Mouse (Mus musculus) megakaryocyte-erythroid progenitor cell, adult 5-6 weeks (primary cell): ENCODE data around the gene Oxct2a. TPM values are rescaled to one million over a fixed set of nuclear protein-coding genes. Genes with fewer than 3 reads are reported as not detected.
"Not testable (repeated sequence)": the region's sequence is repeated elsewhere in the genome, so short reads cannot be mapped to it uniquely, and the experiment has no call there.

Source experiments
- ATAC-seq: replicated peaks from 2 replicates; pipeline ENCODE4 v1.8.0; 2016; ENCODE audit warnings: mild to moderate bottlenecking, inconsistent platforms; ENCODE audit not compliant: severe bottlenecking, poor library complexity, low FRiP score, low TSS enrichment
- total RNA-seq, 2 experiments: library from RNA; stranded (forward) in 1 of 2; stranded (reverse) in 1 of 2; fragments of 200-1000, 215-1000 nt in 1 of 2; fragments of >200 nt in 1 of 2; fragmentation: Nextera tagmentation in 1 of 2; gene quantifications; 2 replicates each; pipeline ENCODE4 v1.2.3; 2014 to 2017

Oxct2a gene
- total RNA-seq (2014; fragmentation: Nextera tagmentation), result not detected in 2 replicates
- not detected in 2 replicates for total RNA-seq (2017)

DNA sequence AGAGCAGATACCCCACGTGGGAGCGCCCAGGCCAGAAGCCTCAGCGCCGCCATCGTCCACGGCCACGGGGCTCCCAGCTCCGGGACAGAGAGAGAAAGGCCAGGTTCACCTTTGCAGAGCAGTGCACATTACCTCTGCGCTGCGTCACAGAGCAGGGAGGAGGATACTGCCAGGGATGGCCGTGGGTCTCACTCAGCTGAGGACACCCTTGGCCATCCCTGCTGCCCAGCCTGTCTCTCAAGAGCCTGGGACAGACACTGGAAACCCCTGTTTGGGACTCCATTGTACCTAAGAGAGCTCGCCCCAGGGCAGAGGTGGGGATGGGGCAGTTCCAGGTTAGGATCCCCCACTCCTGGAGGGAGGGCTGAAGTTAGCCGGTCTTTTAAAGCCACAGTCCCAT lies at the start of gene Oxct2a:
TSS of gene Oxct2a (minus strand) at position 101 of the 400 bp plus-strand sequence.
- no peak for ATAC-seq

DNA sequence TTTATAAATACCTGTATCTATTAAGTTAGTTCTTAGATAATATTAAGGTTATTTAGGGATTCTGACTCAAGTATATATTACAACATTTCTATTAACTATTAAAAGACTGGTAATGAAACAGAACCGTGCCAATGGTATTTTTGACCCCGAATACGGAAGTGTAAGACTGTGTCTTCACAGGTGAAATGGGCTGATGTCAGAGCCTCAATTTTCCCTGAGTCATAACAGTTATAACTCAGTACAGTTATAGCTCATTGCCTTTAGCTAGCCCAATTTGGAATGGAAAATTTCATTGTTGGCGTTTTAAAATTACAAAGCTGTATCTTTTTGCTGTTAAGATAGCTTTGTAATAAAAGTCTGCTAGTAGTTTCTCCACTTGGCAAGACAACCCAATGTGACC lies 40.1 kb upstream of the Oxct2a start:
- ATAC-seq, result no peak

DNA sequence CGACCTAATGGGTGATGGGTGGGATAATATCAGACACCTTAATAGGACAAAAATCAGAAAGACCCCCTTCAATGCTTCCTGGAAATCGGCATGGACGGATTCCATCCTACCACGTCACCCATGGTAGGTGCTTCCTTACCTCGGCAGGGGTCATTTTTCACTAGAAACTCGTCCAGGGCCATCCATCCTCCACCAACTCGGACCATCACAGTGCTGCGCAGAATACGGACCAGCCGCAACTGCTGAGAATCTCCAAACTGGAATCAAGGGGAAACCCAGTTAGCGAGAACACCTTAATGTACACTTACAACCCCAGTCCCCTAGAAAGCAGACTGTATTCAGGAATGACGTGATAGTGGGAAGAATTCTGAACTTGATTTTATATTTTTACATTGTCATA lies 37.3 kb upstream of the Oxct2a start:
- ATAC-seq, result no peak

DNA sequence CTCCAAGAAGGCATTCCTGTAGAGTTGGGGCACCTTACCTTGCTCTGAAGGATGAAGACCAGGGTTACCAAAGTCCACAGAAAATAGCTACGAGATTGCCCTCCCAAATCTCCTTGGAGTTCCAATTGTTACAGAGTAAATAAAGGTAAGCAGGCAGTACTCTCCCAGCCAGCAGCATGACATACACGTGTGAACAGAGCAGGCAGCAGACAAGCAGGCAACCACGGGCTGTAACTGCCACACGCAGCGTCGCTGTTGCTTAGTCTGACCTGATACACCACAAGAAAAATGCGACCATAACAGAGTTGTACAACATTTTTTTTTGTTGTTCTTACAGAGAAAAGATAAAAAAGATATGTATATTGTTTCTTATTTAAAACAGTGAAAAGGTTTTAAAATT lies 35.2 kb upstream of the Oxct2a start:
- no peak for ATAC-seq

DNA sequence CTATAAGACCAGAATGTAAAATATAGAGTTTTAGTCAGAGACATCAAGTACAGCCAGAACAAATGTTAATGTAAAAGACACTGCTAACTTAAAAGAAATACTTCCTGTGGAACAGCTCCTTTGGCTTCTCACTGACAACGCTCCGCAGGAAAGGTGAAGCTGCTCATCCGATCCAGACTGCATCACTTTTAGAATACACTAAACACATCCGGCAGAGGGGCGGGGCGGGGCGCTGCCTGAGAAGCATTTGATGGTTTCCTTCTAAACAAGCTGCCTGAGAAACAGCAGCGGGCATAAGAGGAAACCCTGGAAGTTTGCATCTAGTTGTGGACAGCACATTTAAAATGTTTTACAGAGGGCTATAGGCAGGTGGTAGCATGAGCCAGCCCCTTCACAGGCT lies 32.5 kb upstream of the Oxct2a start:
- ATAC-seq, result no peak

DNA sequence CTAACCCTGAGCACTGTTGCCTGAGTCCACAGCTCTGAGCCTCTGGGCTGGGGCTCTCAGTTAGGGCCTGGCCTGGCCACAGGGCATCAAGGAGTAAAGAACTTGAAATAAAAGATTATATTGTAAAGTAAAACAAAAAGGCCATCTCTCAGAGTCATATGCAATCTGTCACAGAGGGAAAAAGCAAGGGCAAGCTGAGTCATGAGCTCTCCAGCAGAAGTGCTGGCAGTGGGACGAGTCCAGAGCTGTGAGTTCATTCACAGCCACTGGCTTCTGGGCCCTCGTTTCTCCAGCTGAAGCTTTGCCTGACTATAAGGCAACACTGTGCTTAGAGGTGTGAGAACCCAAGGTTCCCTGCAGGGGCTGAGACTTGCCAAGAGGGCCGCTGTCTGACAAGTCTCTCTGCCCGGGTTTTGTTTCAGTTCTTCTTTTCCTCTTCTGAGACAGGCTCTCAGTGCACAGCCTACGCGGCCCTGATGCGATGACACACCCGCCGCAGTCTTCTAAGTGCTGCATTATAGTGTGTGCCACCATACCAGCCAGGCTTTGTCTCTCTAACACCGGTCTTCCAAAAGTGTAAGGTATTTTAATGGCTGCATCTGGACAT lies 29.9 kb upstream of the Oxct2a start:
- no peak for ATAC-seq

DNA sequence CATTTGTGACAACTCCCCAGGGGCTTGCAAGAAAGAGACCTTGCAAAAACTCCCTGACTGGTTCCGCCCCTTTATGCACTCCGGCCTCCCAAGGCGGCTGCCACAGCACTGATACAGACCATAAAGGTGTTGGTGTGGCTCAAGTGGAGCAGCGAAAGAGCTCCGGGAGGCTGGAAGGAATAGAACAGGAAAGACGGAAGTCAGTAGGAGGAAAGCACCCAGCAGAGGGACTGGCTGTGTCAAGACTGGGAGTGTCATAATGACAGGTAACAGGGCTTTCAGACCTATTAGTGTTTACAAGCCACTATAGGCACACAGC lies 20.0 kb upstream of the Oxct2a start:
- peak; percentile 30 for ATAC-seq

DNA sequence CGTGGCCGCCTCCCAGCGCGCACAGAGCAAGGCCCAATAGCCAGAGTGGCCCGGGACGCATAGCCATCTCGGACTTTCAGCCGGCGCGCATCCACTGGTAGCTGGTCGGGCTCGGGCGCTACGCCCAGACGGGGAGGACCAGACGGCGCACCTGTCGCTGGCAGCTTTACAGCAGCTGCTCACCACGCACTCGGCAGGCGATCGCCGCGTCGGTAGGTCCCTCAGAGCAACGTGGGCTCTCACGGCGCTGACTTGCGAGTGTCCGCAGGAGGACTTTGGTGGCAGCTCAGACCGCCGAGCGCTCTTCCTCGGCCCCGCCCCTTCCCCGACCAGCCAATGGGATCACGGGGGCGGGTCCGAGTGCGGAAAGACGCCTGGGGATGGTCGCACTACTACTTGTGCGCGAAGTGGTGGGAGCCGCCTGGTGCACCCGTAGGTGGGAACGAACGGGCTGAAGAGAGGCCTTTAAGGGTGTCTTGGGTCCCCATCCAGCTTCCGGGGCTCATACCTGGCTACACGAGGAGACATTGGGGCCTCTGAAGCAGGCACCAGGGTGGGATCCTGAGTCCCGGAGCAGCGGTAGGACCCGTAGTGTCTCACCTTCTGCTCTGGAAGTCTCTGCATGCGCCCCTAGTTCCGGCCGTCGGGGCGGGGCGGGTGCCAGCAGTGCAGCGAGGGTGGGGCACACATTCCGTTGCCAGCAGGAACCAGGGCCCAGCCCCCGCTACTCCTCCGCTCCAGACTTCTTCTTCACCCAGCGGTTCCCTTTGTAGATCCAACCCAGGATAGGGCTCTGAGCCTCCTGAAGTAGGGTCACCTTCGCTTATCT lies 19.4 kb upstream of the Oxct2a start, which contains the start of gene Bmp8a:
TSS of gene Bmp8a (minus strand) at position 611 of the 829 bp plus-strand sequence.
- ATAC-seq, result peak; percentile 77

DNA sequence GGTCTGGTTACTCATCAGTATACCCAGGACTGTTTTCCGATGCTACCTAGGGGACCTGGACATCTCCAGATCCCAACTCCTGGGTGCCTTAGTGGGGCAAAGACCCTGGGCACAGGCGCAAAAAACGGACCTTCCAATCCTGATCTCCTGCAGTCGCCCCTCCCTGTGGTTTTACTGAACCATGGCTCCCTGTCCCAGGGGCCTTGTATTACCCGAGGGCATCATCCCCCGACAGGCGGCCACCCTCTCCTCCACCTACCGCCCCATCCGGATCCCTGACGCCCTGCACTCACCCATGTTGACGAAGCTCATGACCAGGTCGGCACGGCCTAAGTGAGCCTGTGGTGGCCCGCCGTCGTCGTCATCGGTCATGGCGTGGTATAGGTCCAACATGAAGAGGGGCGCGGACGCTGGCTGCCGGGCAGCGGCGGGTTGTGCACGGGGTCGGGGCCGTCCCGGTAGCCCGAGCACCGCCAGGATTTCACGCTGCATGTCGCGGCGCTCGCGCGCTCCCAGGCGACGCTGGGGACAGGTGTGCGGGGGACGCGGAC lies 18.7 kb upstream of the Oxct2a start:
- ATAC-seq, result no peak

DNA sequence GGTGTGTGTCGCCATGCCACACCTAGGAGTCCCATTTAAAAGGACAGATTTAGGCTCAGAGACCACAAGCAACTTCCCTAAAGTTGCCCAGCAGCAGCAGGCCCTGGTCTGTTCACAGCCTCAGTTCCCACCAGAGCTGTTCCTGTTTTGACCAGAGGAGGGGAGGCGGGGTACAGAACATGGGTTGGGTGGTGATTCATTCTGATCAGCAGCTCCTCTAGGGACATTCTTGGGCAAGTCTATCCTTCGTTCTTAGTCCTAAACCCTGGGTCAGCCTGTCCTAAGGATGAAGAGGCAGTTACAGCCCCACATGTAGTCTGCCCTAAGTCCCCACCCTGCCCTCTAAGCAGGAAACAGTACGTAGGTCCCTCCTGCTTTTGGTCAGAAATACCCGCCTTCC lies 16.8 kb upstream of the Oxct2a start:
- ATAC-seq, result no peak

DNA sequence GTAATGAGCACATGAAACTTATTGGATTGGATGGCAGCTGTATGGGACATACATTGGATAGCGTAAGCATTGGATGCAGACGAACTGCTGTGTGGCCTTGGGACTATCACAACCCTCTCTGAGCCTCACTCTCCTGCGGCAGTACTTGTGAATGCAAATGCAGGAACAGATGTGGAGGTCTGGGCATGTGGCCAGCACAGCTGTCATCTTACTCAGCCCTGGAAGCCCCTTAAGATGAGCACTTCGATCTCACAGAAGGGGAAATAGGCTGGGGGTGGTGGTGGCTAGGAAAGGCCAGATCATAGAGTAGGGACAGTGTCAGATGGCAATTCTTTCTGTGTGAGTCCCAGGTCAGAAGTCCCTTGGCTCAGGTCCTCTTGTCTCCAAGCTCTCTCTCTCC lies 14.3 kb upstream of the Oxct2a start:
- no peak for ATAC-seq

DNA sequence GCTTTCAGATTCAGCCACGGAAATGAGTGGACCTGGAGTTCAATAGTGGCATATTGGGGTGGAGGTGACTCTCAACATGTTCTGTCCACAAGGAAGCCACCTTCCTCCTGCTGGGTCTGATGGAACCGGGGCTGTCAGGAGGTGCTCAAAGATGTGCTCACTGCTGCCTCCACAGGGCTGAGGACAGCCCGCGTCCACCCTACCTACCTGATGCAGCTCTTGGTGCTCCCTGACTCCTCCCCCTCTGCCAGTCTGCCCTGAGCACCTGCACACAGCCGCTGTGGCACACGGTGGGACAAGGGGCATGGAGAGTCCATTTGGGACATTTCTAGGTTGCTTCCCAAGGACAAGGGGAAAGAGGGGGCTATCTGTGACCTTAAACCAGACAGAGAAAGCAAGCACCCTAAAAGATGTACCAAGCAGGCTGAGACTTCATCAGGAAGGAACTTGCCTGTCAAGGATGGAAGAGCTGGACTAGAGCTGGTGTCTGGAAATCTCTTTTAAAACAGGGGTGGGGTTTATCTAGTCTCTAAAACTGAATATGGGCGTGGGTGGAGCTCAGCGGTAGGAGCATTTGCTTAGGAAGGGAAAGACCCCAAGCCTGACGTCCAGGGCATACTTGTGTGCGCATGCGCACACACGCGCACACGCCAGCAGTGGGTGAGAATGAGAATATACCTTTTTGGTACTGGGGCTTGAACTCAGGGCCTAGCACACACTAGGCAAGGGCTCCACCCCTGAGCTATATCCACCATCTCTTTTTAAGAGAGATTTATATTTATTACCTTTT lies 12.6 kb upstream of the Oxct2a start:
- ATAC-seq, result no peak

DNA sequence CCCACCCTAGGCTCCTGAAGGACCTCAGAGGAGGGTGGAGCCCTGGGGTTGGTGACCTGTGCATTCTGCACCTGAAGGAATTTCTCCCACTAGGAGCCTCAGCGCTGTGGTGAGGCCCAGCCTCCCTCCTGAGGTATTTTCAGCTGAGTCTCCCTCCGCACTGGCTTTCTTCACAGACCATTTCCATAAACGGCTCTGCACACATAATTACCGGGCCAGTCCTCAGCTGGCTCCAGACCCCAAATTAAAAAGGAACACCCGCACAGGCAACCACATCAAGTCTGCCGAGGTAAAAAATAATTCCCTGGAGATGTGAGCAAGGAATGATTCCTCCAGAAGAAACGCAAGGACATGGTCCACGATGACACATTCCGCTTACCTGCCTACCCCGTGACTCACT lies 11.8 kb upstream of the Oxct2a start:
- not testable (repeated sequence) for ATAC-seq

DNA sequence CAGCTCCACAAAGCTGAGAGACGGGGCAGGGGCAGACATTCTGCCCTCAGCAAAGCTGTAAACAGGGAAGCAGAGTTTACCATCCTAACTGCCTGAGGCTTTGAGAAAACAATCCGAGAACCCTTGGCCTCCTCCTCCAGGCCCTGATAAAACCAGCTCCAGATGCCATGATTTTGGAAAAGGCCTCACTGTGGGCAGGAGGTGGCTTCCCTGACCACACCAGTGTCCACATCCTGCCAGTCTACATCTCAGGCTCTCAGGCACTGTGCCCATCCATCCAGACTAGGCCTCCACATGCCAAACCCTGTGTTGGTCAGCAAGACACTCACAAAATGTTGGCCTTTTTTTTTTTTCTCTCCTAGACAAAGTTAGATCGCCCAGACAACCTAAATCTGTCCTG lies 10.7 kb upstream of the Oxct2a start:
- ATAC-seq, result no peak

DNA sequence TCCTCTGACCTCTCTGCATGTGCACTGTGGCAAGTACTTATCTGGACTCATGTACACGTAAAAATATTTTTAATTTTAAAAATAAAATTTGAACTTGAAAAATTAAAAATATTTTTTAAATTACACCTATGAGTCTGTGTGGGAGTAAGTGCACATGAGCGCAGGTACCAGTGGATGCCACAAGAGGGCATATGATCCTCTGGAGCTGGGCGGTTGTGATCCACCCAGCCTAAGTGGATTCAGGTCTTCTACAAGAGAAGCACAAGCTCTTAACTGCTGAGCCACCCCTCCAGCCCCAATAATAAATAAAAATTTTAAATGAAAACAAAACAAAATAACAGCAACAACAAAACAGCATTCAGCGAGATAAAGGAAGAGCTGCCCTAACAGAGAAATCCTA lies 9.7 kb upstream of the Oxct2a start:
- ATAC-seq, result no peak

DNA sequence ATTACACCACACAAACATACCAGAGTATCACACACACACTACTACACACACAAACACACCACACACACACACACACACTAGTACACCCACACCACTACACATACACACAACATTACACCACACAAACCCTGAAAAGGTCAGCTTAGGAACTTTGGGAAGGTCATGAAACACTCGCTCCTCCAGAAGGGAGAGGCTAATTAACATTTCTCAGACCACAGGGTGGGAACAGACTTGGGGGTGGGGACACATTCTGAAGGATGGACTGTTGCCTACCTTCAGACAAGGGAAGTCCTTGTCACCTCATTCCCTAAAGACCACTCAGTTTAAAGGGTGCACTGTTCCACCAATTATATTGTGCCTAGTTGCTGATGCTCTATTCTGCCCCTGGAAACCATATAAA lies 8.5 kb upstream of the Oxct2a start:
- not testable (repeated sequence) for ATAC-seq

DNA sequence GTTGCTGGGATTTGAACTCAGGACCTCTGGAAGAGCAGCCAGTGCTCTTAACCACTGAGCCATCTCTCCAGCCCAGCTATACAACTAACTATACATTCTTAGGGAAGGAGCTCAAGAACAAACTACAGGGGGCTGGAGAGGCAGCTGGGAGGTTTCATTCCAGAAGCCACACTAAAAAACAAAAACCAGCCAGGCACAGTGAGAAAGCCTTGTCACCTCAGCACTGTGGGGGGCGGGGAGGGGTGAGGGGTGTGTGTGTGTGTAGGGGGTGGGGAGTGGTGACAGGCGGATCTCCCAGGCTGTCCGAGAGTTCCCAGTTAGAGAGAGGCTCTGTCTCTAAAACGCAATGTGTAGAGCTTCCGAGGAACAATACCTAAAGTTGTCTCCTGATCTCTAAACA lies 7.9 kb upstream of the Oxct2a start:
- no peak for ATAC-seq

DNA sequence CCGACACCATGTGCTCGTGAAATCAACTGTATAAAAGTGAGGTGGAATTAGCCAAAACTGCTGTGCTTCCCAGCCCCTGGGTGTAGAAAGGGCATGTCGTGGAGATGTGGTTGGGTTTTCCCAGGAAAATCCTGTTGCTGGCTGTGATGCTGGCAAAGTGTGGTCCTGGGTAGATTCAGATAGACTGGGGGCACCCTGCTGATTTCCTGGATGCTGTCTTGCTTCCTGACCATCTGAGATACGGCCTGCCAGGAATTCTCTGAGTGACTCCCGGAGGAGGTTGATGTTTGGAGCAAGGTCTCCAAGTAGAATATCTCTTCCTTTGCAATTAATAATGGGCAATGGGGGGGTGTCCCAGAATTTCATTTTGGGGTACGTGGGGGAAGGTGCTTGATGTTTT lies 5.5 kb upstream of the Oxct2a start:
- ATAC-seq, result no peak

DNA sequence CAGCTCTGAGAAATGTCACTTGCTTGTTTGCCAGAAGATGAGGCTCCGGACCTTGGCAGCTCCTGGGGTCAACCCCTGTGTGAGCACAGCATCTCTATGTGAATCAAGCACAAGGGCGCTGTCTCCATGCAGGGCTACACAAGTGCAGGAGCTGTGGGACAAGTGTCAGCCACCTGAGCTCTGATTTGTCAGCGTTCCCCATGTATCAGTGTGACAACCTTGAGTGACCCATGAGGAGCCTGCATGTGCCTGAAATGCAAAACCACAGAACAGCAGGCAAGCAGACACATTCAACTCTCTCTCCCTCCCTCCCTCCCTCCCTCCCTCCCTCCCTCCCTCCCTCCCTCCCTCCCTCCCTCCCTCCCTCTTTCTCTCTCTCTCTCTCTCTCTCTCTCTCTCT lies 4.2 kb upstream of the Oxct2a start:
- ATAC-seq, result no peak

DNA sequence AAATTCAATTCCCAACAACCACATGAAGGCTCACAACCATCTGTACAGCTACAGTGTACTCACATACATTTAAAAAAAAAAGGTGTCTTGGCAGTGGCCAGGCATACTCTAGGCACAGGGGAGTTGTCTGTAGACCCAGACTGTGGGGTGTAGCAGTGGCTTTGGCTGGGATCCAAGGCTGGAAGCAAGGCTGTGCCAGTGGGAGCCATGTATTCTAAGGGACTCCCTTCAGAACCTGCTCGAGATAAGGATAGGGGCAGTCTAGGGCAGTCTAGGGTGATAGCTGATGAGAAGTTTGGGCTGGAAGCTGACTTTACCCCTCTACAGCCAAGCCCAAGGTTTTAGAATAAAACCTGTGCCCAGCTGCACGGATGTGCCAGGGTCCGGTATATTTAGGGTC lies 2.7 kb upstream of the Oxct2a start:
- peak; percentile 32; the same call in 1 of the 2 replicates for ATAC-seq
